Mouse (Mus musculus) hindlimb bud, embryonic 11.5 days (tissue): Measurements from ENCODE around the gene Pkd1.

Experiments used
- DNase-seq: peaks from one replicate; pipeline ENCODE4 v3.0.0-alpha.2; 2012; ENCODE audit warnings: low read depth, low spot score; ENCODE audit errors: extremely low spot score

The Pkd1 gene

GRCm38 (mm10) chr17:24565092-24565491 is 15.5 kb downstream of the Pkd1 start:
- DNase-seq: no peak

- DNase-seq: no peak
Measured at GRCm38 (mm10) chr17:24565792-24566191, 16.2 kb downstream of the Pkd1 start.

- DNase-seq: no peak
Measured at GRCm38 (mm10) chr17:24567034-24567779, 17.6 kb downstream of the Pkd1 start.

- no peak for DNase-seq
Measured at GRCm38 (mm10) chr17:24569837-24570236, 20.2 kb downstream of the Pkd1 start.

GRCm38 (mm10) chr17:24572651-24573245 is 23.1 kb downstream of the Pkd1 start:
- no peak for DNase-seq

GRCm38 (mm10) chr17:24573811-24574210 is 24.2 kb downstream of the Pkd1 start:
- DNase-seq: no peak

GRCm38 (mm10) chr17:24579532-24579931 is 29.9 kb downstream of the Pkd1 start:
- DNase-seq: no peak

- no peak for DNase-seq
Measured at GRCm38 (mm10) chr17:24580287-24580686, 30.7 kb downstream of the Pkd1 start.

GRCm38 (mm10) chr17:24583599-24584460 is 34.2 kb downstream of the Pkd1 start:
- DNase-seq: no peak

GRCm38 (mm10) chr17:24584520-24584919 is 34.9 kb downstream of the Pkd1 start:
- no peak for DNase-seq

- no peak for DNase-seq
Measured at GRCm38 (mm10) chr17:24586532-24586931, 36.9 kb downstream of the Pkd1 start.

- no peak for DNase-seq
Measured at GRCm38 (mm10) chr17:24590943-24591342, 41.3 kb downstream of the Pkd1 start.

- no peak for DNase-seq
Measured at GRCm38 (mm10) chr17:24591695-24592094, 42.1 kb downstream of the Pkd1 start.

GRCm38 (mm10) chr17:24593248-24593647 is 43.6 kb downstream of the Pkd1 start:
- no peak for DNase-seq

GRCm38 (mm10) chr17:24593992-24594890 is 44.6 kb downstream of the Pkd1 start:
- DNase-seq: no peak

GRCm38 (mm10) chr17:24595126-24596072 is 45.8 kb downstream of the Pkd1 start:
- no peak for DNase-seq

GRCm38 (mm10) chr17:24596073-24596466 is 46.4 kb downstream of the Pkd1 start:
- no peak for DNase-seq

- no peak for DNase-seq
Measured at GRCm38 (mm10) chr17:24596471-24597183, 47.0 kb downstream of the Pkd1 start.

- DNase-seq: no peak
Measured at GRCm38 (mm10) chr17:24597989-24598388, 48.4 kb downstream of the Pkd1 start.
